Mouse (Mus musculus): ENCODE measurements around the gene Txndc17. TPM values are rescaled to one million over a fixed set of nuclear protein-coding genes. Genes with fewer than 3 reads are reported as not detected.
A peak's percentile ranks its signal among the peaks of the same experiment; 100 is the strongest.

Txndc17 gene
- polyA plus RNA-seq, 1 experiment from 2014 or later: 642 TPM

GRCm38 (mm10) chr11:72240062-72240860, 32.9 kb downstream of the Txndc17 start:
- Histone ChIP-seq H3K4me3 (ENCODE audit: low read depth, low read length) (no peak overlapping the region), H3K9ac (ENCODE audit: low read depth, low read length) (no peak overlapping the region), H3K4me1 (replicated peaks; ENCODE audit: control insufficient read depth, insufficient read depth, low read length) (no peaks in the 10 kb centered on the region), H3K27ac (ENCODE audit: low read depth, low read length) (no peak overlapping the region), H3K36me3 (ENCODE audit: control insufficient read depth, insufficient read depth) (no peaks in the 10 kb centered on the region), H3K27me3 (replicated peaks; ENCODE audit: control insufficient read depth, insufficient read depth, low read length) (no peaks in the 10 kb centered on the region), H3K4me2 (replicated peaks; ENCODE audit: low read depth) (no peak overlapping the region), H3K9me3 (ENCODE audit: control insufficient read depth) (no peaks in the 10 kb centered on the region)
- 56% methylated on average over 4 of the region's 4 CpGs for WGBS
- no peak for ATAC-seq
- TF ChIP-seq CTCF (IDR thresholded peaks at IDR 0.05; ENCODE audit: low read depth): no peak

- Histone ChIP-seq H3K36me3 (ENCODE audit: control insufficient read depth, insufficient read depth) (no peaks in the 10 kb centered on the region), H3K9ac (ENCODE audit: low read depth, low read length) (no peak overlapping the region), H3K4me3 (ENCODE audit: low read depth, low read length) (no peak overlapping the region), H3K9me3 (ENCODE audit: control insufficient read depth) (no peaks in the 10 kb centered on the region), H3K27ac (ENCODE audit: low read depth, low read length) (no peak overlapping the region), H3K4me2 (replicated peaks; ENCODE audit: low read depth) (no peak overlapping the region), H3K27me3 (replicated peaks; ENCODE audit: control insufficient read depth, insufficient read depth, low read length) (no peaks in the 10 kb centered on the region), H3K4me1 (replicated peaks; ENCODE audit: control insufficient read depth, insufficient read depth, low read length) (no peaks in the 10 kb centered on the region)
- no peak for TF ChIP-seq CTCF (IDR thresholded peaks at IDR 0.05; ENCODE audit: low read depth)
- 82% methylated on average over 8 of the region's 8 CpGs for WGBS
- ATAC-seq: no peak
Measured at GRCm38 (mm10) chr11:72245196-72245753, 37.9 kb downstream of the Txndc17 start.

DNA sequence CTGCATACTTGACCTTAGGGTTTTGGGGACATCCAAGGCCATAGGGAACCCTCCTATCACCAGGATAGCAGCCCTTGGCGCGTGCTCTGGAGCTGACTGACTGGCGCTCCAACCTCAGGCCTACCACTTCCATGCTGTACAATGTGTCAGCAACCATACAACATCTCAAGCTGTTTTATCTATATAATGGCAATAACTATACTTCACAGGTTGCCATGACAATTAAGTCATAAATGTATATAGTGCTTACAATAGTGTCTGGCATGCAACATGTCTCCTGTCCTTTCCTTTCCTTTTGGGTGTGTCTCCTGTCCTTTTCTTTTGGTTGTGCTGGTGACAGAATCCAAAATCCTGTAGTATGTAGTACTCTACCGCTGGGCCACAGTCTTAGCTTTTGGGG, 48.3 kb downstream of the Txndc17 start:
- Histone ChIP-seq H3K4me3 (ENCODE audit: low read depth, low read length) (no peak overlapping the region), H3K27me3 (replicated peaks; ENCODE audit: control insufficient read depth, insufficient read depth, low read length) (0 out of 2 replicates have a peak, but pooled peaks cover 3% of the 10 kb centered on the region), H3K4me1 (replicated peaks; ENCODE audit: control insufficient read depth, insufficient read depth, low read length) (no peaks in the 10 kb centered on the region), H3K4me2 (replicated peaks; ENCODE audit: low read depth) (no peak overlapping the region), H3K27ac (ENCODE audit: low read depth, low read length) (no peak overlapping the region), H3K9me3 (ENCODE audit: control insufficient read depth) (no peaks in the 10 kb centered on the region), H3K36me3 (ENCODE audit: control insufficient read depth, insufficient read depth) (no peaks in the 10 kb centered on the region), H3K9ac (ENCODE audit: low read depth, low read length) (no peak overlapping the region)
- 69% methylated on average over 4 of the region's 4 CpGs for WGBS
- ATAC-seq: peak; percentile 77
- no peak for TF ChIP-seq CTCF (IDR thresholded peaks at IDR 0.05; ENCODE audit: low read depth)

DNA sequence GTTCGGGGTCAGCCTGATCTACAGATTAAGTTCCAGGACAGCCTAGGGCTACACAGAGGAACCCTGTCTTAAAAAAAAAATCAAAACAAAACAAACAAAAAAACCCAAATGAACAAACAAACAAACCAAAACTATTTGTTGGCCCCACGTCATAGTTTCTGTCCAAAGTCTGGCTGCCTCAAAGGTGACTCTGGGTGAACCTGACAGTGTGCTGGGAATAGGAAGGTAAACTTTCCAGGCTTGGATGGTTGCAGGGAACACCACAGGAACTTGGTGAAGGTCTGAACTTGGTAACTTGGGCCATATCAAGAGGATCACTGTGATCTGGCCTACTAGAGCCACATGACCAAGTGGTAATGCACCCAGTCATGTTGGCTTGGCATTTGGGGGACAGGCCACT, 49.1 kb downstream of the Txndc17 start:
- no peak for ATAC-seq
- no peaks in the 10 kb centered on the region for H3K36me3 ChIP-seq (ENCODE audit: control insufficient read depth, insufficient read depth)
- H3K9me3 ChIP-seq (ENCODE audit: control insufficient read depth): no peaks in the 10 kb centered on the region
- no peaks in the 10 kb centered on the region for H3K4me1 ChIP-seq (replicated peaks; ENCODE audit: control insufficient read depth, insufficient read depth, low read length)
- no peak for TF ChIP-seq CTCF (IDR thresholded peaks at IDR 0.05; ENCODE audit: low read depth)
- no peak overlapping the region for H3K27ac ChIP-seq (ENCODE audit: low read depth, low read length)
- no peak overlapping the region for H3K9ac ChIP-seq (ENCODE audit: low read depth, low read length)
- no peak overlapping the region for H3K4me3 ChIP-seq (ENCODE audit: low read depth, low read length)
- 84% methylated on average over 2 of the region's 2 CpGs for WGBS
- 0 out of 2 replicates have a peak, but pooled peaks cover 3% of the 10 kb centered on the region for H3K27me3 ChIP-seq (replicated peaks; ENCODE audit: control insufficient read depth, insufficient read depth, low read length)
- no peak overlapping the region for H3K4me2 ChIP-seq (replicated peaks; ENCODE audit: low read depth)

Other genes with a start within 250 kb of the Txndc17 start
- 0.10 and 0.17 TPM in 2 replicates for gene Aipl1, start 170.0 kb upstream of the Txndc17 start, polyA plus RNA-seq (2015; fragmentation: Nextera tagmentation; extraction: Ambion mirVana)
- gene Pimreg, start 165.5 kb upstream of the Txndc17 start, polyA plus RNA-seq (2015; fragmentation: Nextera tagmentation; extraction: Ambion mirVana): 14.0 and 17.4 TPM in 2 replicates
- 0.68 and 0.86 TPM in 2 replicates for gene Pitpnm3, start 71.8 kb upstream of the Txndc17 start, polyA plus RNA-seq (2015; fragmentation: Nextera tagmentation; extraction: Ambion mirVana)
- not detected in 2 replicates for gene Gm43951, start 707 bp upstream of the Txndc17 start, polyA plus RNA-seq (2015; fragmentation: Nextera tagmentation; extraction: Ambion mirVana)
- gene 4933427D14Rik, start 88 bp upstream of the Txndc17 start, polyA plus RNA-seq (2015; fragmentation: Nextera tagmentation; extraction: Ambion mirVana): 4.3 and 4.8 TPM in 2 replicates
- 23.9 and 25.5 TPM in 2 replicates for gene Med31, start 8.0 kb downstream of the Txndc17 start, polyA plus RNA-seq (2015; fragmentation: Nextera tagmentation; extraction: Ambion mirVana)
- gene Slc13a5, start 59.7 kb downstream of the Txndc17 start, polyA plus RNA-seq (2015; fragmentation: Nextera tagmentation; extraction: Ambion mirVana): 0.17 and 0.22 TPM in 2 replicates
- gene Xaf1, start 94.1 kb downstream of the Txndc17 start, polyA plus RNA-seq (2015; fragmentation: Nextera tagmentation; extraction: Ambion mirVana): 56.1 and 59.9 TPM in 2 replicates
- gene Fbxo39, start 106.9 kb downstream of the Txndc17 start, polyA plus RNA-seq (2015; fragmentation: Nextera tagmentation; extraction: Ambion mirVana): not detected in 2 replicates
- gene Tekt1, start 154.9 kb downstream of the Txndc17 start, polyA plus RNA-seq (2015; fragmentation: Nextera tagmentation; extraction: Ambion mirVana): 0.08 TPM in 1 of 2 replicates, not detected in the other
- 7.8 and 8.1 TPM in 2 replicates for gene Smtnl2, start 204.2 kb downstream of the Txndc17 start, polyA plus RNA-seq (2015; fragmentation: Nextera tagmentation; extraction: Ambion mirVana)
- gene Ggt6, start 228.0 kb downstream of the Txndc17 start, polyA plus RNA-seq (2015; fragmentation: Nextera tagmentation; extraction: Ambion mirVana): 8.1 and 8.6 TPM in 2 replicates
- 37.3 and 40.7 TPM in 2 replicates for gene Mybbp1a, start 233.8 kb downstream of the Txndc17 start, polyA plus RNA-seq (2015; fragmentation: Nextera tagmentation; extraction: Ambion mirVana)